Mouse (Mus musculus) limb, embryonic 14.5 days (tissue): ENCODE data around the gene Itga4. TPM values are rescaled to one million over a fixed set of nuclear protein-coding genes. Genes with fewer than 3 reads are reported as not detected.

Experiments used
- ATAC-seq: fragments of 200-750 bp; cut with Nextera tagmentation; 2 replicates; pipeline ENCODE4 v1.8.0; 2017; ENCODE audit warnings: low read depth, moderate number of reproducible peaks, moderate TSS enrichment; ENCODE audit not compliant: low FRiP score
- DNase-seq: peaks from one replicate; pipeline ENCODE4 v3.0.0-alpha.2; 2015; ENCODE audit warnings: low spot score
- H3K27ac ChIP-seq: fragments of 300-500 bp; sonication (generic); replicated peaks from 2 replicates; pipeline ENCODE4 v1.5.1; 2014; ENCODE audit warnings: low read depth, mild to moderate bottlenecking, low read length, moderate library complexity, mixed read lengths
- H3K27me3 ChIP-seq: fragments of 300-500 bp; sonication (generic); 2 replicates; pipeline ENCODE4 v1.6.1; 2014; ENCODE audit warnings: low read length, mixed read lengths; ENCODE audit not compliant: control insufficient read depth, insufficient read depth
- H3K36me3 ChIP-seq: fragments of 300-500 bp; sonication (generic); 2 replicates; pipeline ENCODE4 v1.6.1; 2014; ENCODE audit warnings: mild to moderate bottlenecking, low read length, moderate library complexity, mixed read lengths; ENCODE audit not compliant: control insufficient read depth, insufficient read depth
- H3K4me1 ChIP-seq: fragments of 300-500 bp; sonication (generic); 2 replicates; pipeline ENCODE4 v1.6.1; 2014; ENCODE audit warnings: antibody characterized with exemption, low read length, mixed read lengths; ENCODE audit not compliant: control insufficient read depth, insufficient read depth
- H3K4me2 ChIP-seq: fragments of 300-500 bp; sonication (generic); replicated peaks from 2 replicates; pipeline ENCODE4 v1.6.1; 2014; ENCODE audit warnings: low read depth, mild to moderate bottlenecking, low read length, moderate library complexity; ENCODE audit not compliant: severe bottlenecking
- H3K4me3 ChIP-seq: fragments of 300-500 bp; sonication (generic); replicated peaks from 2 replicates; pipeline ENCODE4 v1.5.1; 2014; ENCODE audit warnings: low read length
- H3K9ac ChIP-seq: fragments of 300-500 bp; sonication (generic); 2 replicates; pipeline ENCODE4 v1.6.1; 2014; ENCODE audit warnings: mild to moderate bottlenecking, low read depth, low read length, moderate library complexity; ENCODE audit not compliant: severe bottlenecking
- H3K9me3 ChIP-seq: fragments of 300-500 bp; sonication (generic); 2 replicates; pipeline ENCODE4 v1.6.1; 2016; ENCODE audit warnings: low read length; ENCODE audit not compliant: control insufficient read depth
- POLR2A ChIP-seq: fragments of 200-500 bp; IDR thresholded peaks from 2 replicates; pipeline ENCODE4 v1.8.0; 2012; ENCODE audit warnings: inconsistent platforms, mild to moderate bottlenecking, moderate library complexity, borderline replicate concordance; ENCODE audit not compliant: insufficient read depth, insufficient read length; ENCODE audit errors: extremely low read depth
- WGBS: fragments of 180-500 bp; shearing (Covaris S2); extraction: QIAGEN DNeasy Blood & Tissue Kit; methylation state at CpG from one replicate; pipeline ENCODE4 v1.1.7; 2014; 5-methylcytosine and 5-hydroxymethylcytosine counted together
- polyA plus RNA-seq, 2 experiments: library from polyadenylated mRNA; depleted of rRNA in 1 of 2; stranded (reverse) in 1 of 2; unstranded in 1 of 2; fragments of >200 nt; fragmentation: Nextera tagmentation in 1 of 2; extraction: Ambion mirVana in 1 of 2; gene quantifications; 2 replicates each; pipeline versions ENCODE4 v1.2.1 to v1.2.3; 2012 to 2014

The Itga4 gene
- polyA plus RNA-seq, 2 experiments: 9.3 to 9.9 TPM

- peak overlapping the region; percentile 93 for H3K4me2 ChIP-seq
- no peak for DNase-seq
- ATAC-seq: no peak
- 15% methylated on average over 7 of the region's 7 CpGs for WGBS
- no peaks in the 10 kb centered on the region for H3K9me3 ChIP-seq
- no peaks in the 10 kb centered on the region for H3K36me3 ChIP-seq
- peaks cover 10% of the 10 kb centered on the region for H3K4me1 ChIP-seq
- H3K9ac ChIP-seq: peak overlapping the region; percentile 56
- no peak for TF ChIP-seq POLR2A
- H3K27me3 ChIP-seq: no peaks in the 10 kb centered on the region
- H3K4me3 ChIP-seq: peak overlapping the region; percentile 47
- no peak overlapping the region for H3K27ac ChIP-seq
Observed at GRCm38 (mm10) chr2:79256001-79256339, 744 bp downstream of the Itga4 start.

GRCm38 (mm10) chr2:79256376-79256775 is 1.1 kb downstream of the Itga4 start:
- Histone ChIP-seq H3K9ac (no peak overlapping the region), H3K27ac (0 out of 2 replicates have a peak overlapping the region, but pooled peaks have one; percentile 19)
- 71% methylated on average over 1 of the region's 1 CpGs for WGBS

GRCm38 (mm10) chr2:79256880-79257279 is 1.7 kb downstream of the Itga4 start:
- Histone ChIP-seq H3K9ac (no peak overlapping the region), H3K4me1 (peaks cover 10% of the 10 kb centered on the region), H3K9me3 (no peaks in the 10 kb centered on the region), H3K4me3 (no peak overlapping the region), H3K4me2 (peak overlapping the region; percentile 93; the same call in 1 of the 2 replicates), H3K27ac (no peak overlapping the region), H3K27me3 (no peaks in the 10 kb centered on the region), H3K36me3 (no peaks in the 10 kb centered on the region)
- no peak for TF ChIP-seq POLR2A
- 28% methylated on average over 4 of the region's 4 CpGs for WGBS
- no peak for DNase-seq
- ATAC-seq: no peak

More at GRCm38 (mm10) chr2:79256376-79256775, 1.1 kb downstream of the Itga4 start:
- H3K4me2 ChIP-seq: peak overlapping the region; percentile 93
- no peaks in the 10 kb centered on the region for H3K9me3 ChIP-seq
- DNase-seq (no peak), ATAC-seq (no peak)
- no peaks in the 10 kb centered on the region for H3K36me3 ChIP-seq
- H3K27me3 ChIP-seq: no peaks in the 10 kb centered on the region
- H3K4me1 ChIP-seq: peaks cover 10% of the 10 kb centered on the region
- TF ChIP-seq POLR2A: no peak
- peak overlapping the region; percentile 47 for H3K4me3 ChIP-seq

GRCm38 (mm10) chr2:79257411-79257810 is 2.2 kb downstream of the Itga4 start:
- no peak for DNase-seq
- Histone ChIP-seq H3K4me1 (peaks cover 10% of the 10 kb centered on the region), H3K27ac (no peak overlapping the region), H3K9ac (no peak overlapping the region), H3K4me3 (no peak overlapping the region), H3K36me3 (no peaks in the 10 kb centered on the region), H3K4me2 (peak overlapping the region; percentile 93; the same call in 1 of the 2 replicates), H3K27me3 (no peaks in the 10 kb centered on the region), H3K9me3 (no peaks in the 10 kb centered on the region)
- no peak for TF ChIP-seq POLR2A
- ATAC-seq: no peak
- WGBS: 74% methylated on average over 4 of the region's 4 CpGs

- TF ChIP-seq POLR2A: no peak
- Histone ChIP-seq H3K4me1 (peaks cover 10% of the 10 kb centered on the region), H3K9me3 (no peaks in the 10 kb centered on the region), H3K27me3 (no peaks in the 10 kb centered on the region), H3K4me3 (no peak overlapping the region), H3K36me3 (no peaks in the 10 kb centered on the region), H3K27ac (no peak overlapping the region), H3K4me2 (no peak overlapping the region), H3K9ac (no peak overlapping the region)
- ATAC-seq (no peak), DNase-seq (no peak)
- 74% methylated on average over 4 of the region's 4 CpGs for WGBS
Observed at GRCm38 (mm10) chr2:79259326-79259725, 4.1 kb downstream of the Itga4 start.

GRCm38 (mm10) chr2:79265665-79266064 is 10.4 kb downstream of the Itga4 start:
- Histone ChIP-seq H3K27me3 (no peaks in the 10 kb centered on the region), H3K4me3 (no peak overlapping the region), H3K4me1 (no peaks in the 10 kb centered on the region), H3K4me2 (no peak overlapping the region), H3K36me3 (no peaks in the 10 kb centered on the region), H3K9ac (no peak overlapping the region), H3K9me3 (no peaks in the 10 kb centered on the region), H3K27ac (no peak overlapping the region)
- 44% methylated on average over 4 of the region's 4 CpGs for WGBS
- no peak for TF ChIP-seq POLR2A
- ATAC-seq (no peak), DNase-seq (no peak)
